Mouse (Mus musculus) kidney, postnatal 0 days (tissue): ENCODE data around the gene Clptm1. TPM values are rescaled to one million over a fixed set of nuclear protein-coding genes. Genes with fewer than 3 reads are reported as not detected.

ENCODE experiments used
- ATAC-seq: fragments of 200-750 bp; cut with Nextera tagmentation; replicated peaks from 2 replicates; pipeline ENCODE4 v1.8.0; 2017; ENCODE audit warnings: low read depth, moderate number of reproducible peaks, moderate TSS enrichment, moderate library complexity; ENCODE audit not compliant: low FRiP score
- DNase-seq: peaks from one replicate; pipeline ENCODE4 v3.0.0-alpha.2; 2016; ENCODE audit warnings: low spot score
- H3K27ac ChIP-seq: fragments of 300-500 bp; sonication (generic); 2 replicates; pipeline ENCODE4 v1.5.1; 2014; ENCODE audit warnings: mild to moderate bottlenecking
- H3K27me3 ChIP-seq: fragments of 300-500 bp; sonication (generic); 2 replicates; pipeline ENCODE4 v1.6.1; 2014; ENCODE audit warnings: low read length, mixed read lengths; ENCODE audit not compliant: insufficient read depth
- H3K36me3 ChIP-seq: fragments of 300-500 bp; sonication (generic); 2 replicates; pipeline ENCODE4 v1.6.1; 2014; ENCODE audit warnings: low read length, mixed read lengths; ENCODE audit not compliant: insufficient read depth
- H3K4me1 ChIP-seq: fragments of 300-500 bp; sonication (generic); replicated peaks from 2 replicates; pipeline ENCODE4 v1.6.1; 2014; ENCODE audit warnings: antibody characterized with exemption, low read length, mixed read lengths; ENCODE audit not compliant: insufficient read depth
- H3K4me2 ChIP-seq: fragments of 300-500 bp; sonication (generic); 2 replicates; pipeline ENCODE4 v1.6.1; 2014; ENCODE audit warnings: mild to moderate bottlenecking, low read length, moderate library complexity, mixed read lengths
- H3K4me3 ChIP-seq: fragments of 300-500 bp; sonication (generic); replicated peaks from 2 replicates; pipeline ENCODE4 v1.5.1; 2014; ENCODE audit warnings: low read depth, low read length
- H3K9ac ChIP-seq: fragments of 300-500 bp; sonication (generic); 2 replicates; pipeline ENCODE4 v1.6.1; 2014; ENCODE audit warnings: low read depth, low read length
- H3K9me3 ChIP-seq: fragments of 300-500 bp; sonication (generic); replicated peaks from 2 replicates; pipeline ENCODE4 v1.6.1; 2016; ENCODE audit warnings: low read length, inconsistent platforms, mixed read lengths
- CTCF ChIP-seq: IDR thresholded peaks from 2 replicates; pipeline ENCODE4 v1.5.1; 2016; ENCODE audit warnings: antibody characterized with exemption, low read depth, mild to moderate bottlenecking, moderate library complexity
- WGBS: fragments of 180-500 bp; shearing (Covaris S2); extraction: QIAGEN DNeasy Blood & Tissue Kit; methylation state at CpG from one replicate; pipeline ENCODE4 v1.1.7; 2014; 5-methylcytosine and 5-hydroxymethylcytosine counted together
- polyA plus RNA-seq: library from polyadenylated mRNA; unstranded; fragments of >200 nt; fragmentation: Nextera tagmentation; extraction: Ambion mirVana; gene quantifications from 2 replicates; pipeline ENCODE4 v1.2.1, GENCODE M21; 2015

The Clptm1 gene
- polyA plus RNA-seq, 1 experiment from 2014 or later: 96.9 TPM

GRCm38 (mm10) chr7:19651063-19651786 is 13.6 kb downstream of the Clptm1 start:
- H3K4me1 ChIP-seq: no peaks in the 10 kb centered on the region

GRCm38 (mm10) chr7:19641223-19641622 is 23.6 kb downstream of the Clptm1 start:
- H3K9ac ChIP-seq: no peak overlapping the region
- no peaks in the 10 kb centered on the region for H3K27me3 ChIP-seq
- H3K27ac ChIP-seq: no peak overlapping the region
- ATAC-seq (no peak), DNase-seq (no peak)
- no peak for TF ChIP-seq CTCF
- H3K4me1 ChIP-seq: no peaks in the 10 kb centered on the region
- no peaks in the 10 kb centered on the region for H3K9me3 ChIP-seq
- H3K4me3 ChIP-seq: no peak overlapping the region
- H3K36me3 ChIP-seq: peaks cover 82% of the 10 kb centered on the region
- H3K4me2 ChIP-seq: no peak overlapping the region
- 97% methylated on average over 4 of the region's 4 CpGs for WGBS

More at GRCm38 (mm10) chr7:19651063-19651786, 13.6 kb downstream of the Clptm1 start:
- no peak overlapping the region for H3K27ac ChIP-seq
- ATAC-seq (no peak), DNase-seq (no peak)
- TF ChIP-seq CTCF: no peak
- 83% methylated on average over 6 of the region's 6 CpGs for WGBS
- no peaks in the 10 kb centered on the region for H3K9me3 ChIP-seq
- H3K27me3 ChIP-seq: no peaks in the 10 kb centered on the region
- H3K4me2 ChIP-seq: no peak overlapping the region
- no peak overlapping the region for H3K4me3 ChIP-seq
- no peak overlapping the region for H3K9ac ChIP-seq
- peaks cover 52% of the 10 kb centered on the region for H3K36me3 ChIP-seq

- Histone ChIP-seq H3K4me1 (no peaks in the 10 kb centered on the region), H3K27me3 (no peaks in the 10 kb centered on the region), H3K4me3 (no peak overlapping the region), H3K9me3 (no peaks in the 10 kb centered on the region), H3K9ac (no peak overlapping the region), H3K36me3 (peaks cover 78% of the 10 kb centered on the region), H3K4me2 (no peak overlapping the region), H3K27ac (no peak overlapping the region)
- no peak for TF ChIP-seq CTCF
- no peak for DNase-seq
- WGBS: 84% methylated on average over 11 of the region's 11 CpGs
- no peak for ATAC-seq
Measured at GRCm38 (mm10) chr7:19635074-19635827, 29.6 kb downstream of the Clptm1 start.

GRCm38 (mm10) chr7:19634591-19634990 is 30.2 kb downstream of the Clptm1 start:
- ATAC-seq: no peak
- Histone ChIP-seq H3K4me1 (no peaks in the 10 kb centered on the region), H3K9ac (no peak overlapping the region), H3K4me3 (no peak overlapping the region), H3K4me2 (no peak overlapping the region), H3K36me3 (peaks cover 74% of the 10 kb centered on the region), H3K27me3 (no peaks in the 10 kb centered on the region), H3K9me3 (no peaks in the 10 kb centered on the region), H3K27ac (no peak overlapping the region)
- DNase-seq: no peak
- no peak for TF ChIP-seq CTCF
- 97% methylated on average over 2 of the region's 2 CpGs for WGBS

- Histone ChIP-seq H3K4me2 (no peak overlapping the region), H3K27me3 (no peaks in the 10 kb centered on the region), H3K4me3 (no peak overlapping the region), H3K9ac (no peak overlapping the region), H3K27ac (no peak overlapping the region), H3K4me1 (no peaks in the 10 kb centered on the region), H3K36me3 (peaks cover 67% of the 10 kb centered on the region), H3K9me3 (no peaks in the 10 kb centered on the region)
- no peak for ATAC-seq
- TF ChIP-seq CTCF: no peak
- no peak for DNase-seq
- 93% methylated on average over 15 of the region's 15 CpGs for WGBS
Measured at GRCm38 (mm10) chr7:19633855-19634254, 31.0 kb downstream of the Clptm1 start.

- H3K4me3 ChIP-seq: no peak overlapping the region
- 92% methylated on average over 17 of the region's 17 CpGs for WGBS
- H3K27ac ChIP-seq: no peak overlapping the region
- ATAC-seq: no peak
- H3K9ac ChIP-seq: no peak overlapping the region
- no peaks in the 10 kb centered on the region for H3K4me1 ChIP-seq
- no peaks in the 10 kb centered on the region for H3K9me3 ChIP-seq
- DNase-seq: no peak
- no peak for TF ChIP-seq CTCF
- no peaks in the 10 kb centered on the region for H3K27me3 ChIP-seq
- no peak overlapping the region for H3K4me2 ChIP-seq
- peaks cover 60% of the 10 kb centered on the region for H3K36me3 ChIP-seq
Measured at GRCm38 (mm10) chr7:19633197-19633596, 31.6 kb downstream of the Clptm1 start.
